Mouse (Mus musculus): Measurements from ENCODE around the gene Aqp9.

DNA sequence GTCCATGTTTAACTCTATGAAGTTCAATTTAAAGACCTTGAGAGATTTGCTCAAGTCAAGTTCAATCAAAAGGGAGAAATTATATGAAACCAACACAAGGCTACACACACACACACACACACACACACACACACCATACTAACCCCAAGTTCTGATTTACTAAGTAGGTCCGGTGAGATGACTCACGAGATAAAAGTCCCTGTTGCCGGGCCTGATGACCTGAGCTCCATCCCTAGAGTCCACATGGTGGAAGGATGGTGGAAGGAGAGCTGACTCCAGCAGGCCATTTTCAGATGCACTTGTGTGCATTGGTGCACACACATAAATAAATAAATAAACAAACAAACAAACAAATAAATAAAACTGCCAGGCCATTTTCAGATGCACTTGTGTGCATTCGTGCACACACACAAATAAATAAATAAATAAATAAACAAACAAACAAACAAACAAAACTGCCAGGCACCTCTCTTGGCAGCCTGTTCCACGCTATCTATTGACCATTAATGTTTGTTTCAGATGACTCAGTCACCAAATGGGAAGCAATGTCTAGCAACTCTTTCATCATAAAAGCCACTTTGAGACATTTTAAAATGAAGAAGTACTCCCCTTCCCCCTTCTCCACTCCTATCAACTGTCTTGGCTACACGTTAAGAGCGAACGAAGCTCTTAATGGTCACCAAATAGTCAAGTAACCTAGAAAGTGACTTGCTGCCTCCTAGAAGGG is 6.2 kb downstream of the Aqp9 start:
- TF ChIP-seq EP300 (IDR thresholded peaks at IDR 0.05; ENCODE audit: low read length), result no peak
- no peak for TF ChIP-seq CTCF (conservative IDR thresholded peaks at IDR 0.05 in 1 of 2, IDR thresholded peaks at IDR 0.05 in 1 of 2; ENCODE audit: low read depth in 2 of 2, low read length in 2 of 2)
- no peak for TF ChIP-seq ELF1 (IDR thresholded peaks at IDR 0.05; ENCODE audit: low read depth, low read length)

All from CH12.LX (cell line).